Mouse (Mus musculus) MEL (cell line): ENCODE data around the gene Smim20.

ENCODE experiments used
- CHD2 ChIP-seq: IDR thresholded peaks from 2 replicates; pipeline ENCODE4 v1.6.1; 2011; ENCODE audit warnings: low read length, improper control_type of control experiment
- CTCF ChIP-seq, 3 experiments: IDR thresholded peaks in 2 of 3; conservative IDR thresholded peaks in 1 of 3; 2 replicates each; pipeline ENCODE4 v1.5.1; 2011 to 2012; ENCODE audit warnings: low read length in 3 of 3, low read depth in 2 of 3, mild to moderate bottlenecking in 2 of 3, improper control_type of control experiment in 1 of 3, inconsistent platforms in 1 of 3, mixed read lengths in 1 of 3, moderate library complexity in 1 of 3; ENCODE audit not compliant: control insufficient read depth in 1 of 3, insufficient read depth in 1 of 3, poor library complexity in 1 of 3, severe bottlenecking in 1 of 3
- E2F4 ChIP-seq: IDR thresholded peaks from 2 replicates; pipeline ENCODE4 v1.6.1; 2011; ENCODE audit warnings: low read depth, low read length, improper control_type of control experiment, borderline replicate concordance
- ELF1 ChIP-seq: IDR thresholded peaks from 2 replicates; pipeline ENCODE4 v1.6.1; 2014; ENCODE audit warnings: low read depth, mild to moderate bottlenecking, inconsistent platforms, low read length, improper control_type of control experiment, moderate library complexity
- EP300 ChIP-seq, 2 experiments: IDR thresholded peaks; 2 replicates each; pipeline ENCODE4 v1.6.1; 2011; ENCODE audit warnings: improper control_type of control experiment in 2 of 2, low read length in 2 of 2, low read depth in 1 of 2, mild to moderate bottlenecking in 1 of 2
- MAX ChIP-seq: IDR thresholded peaks from 2 replicates; pipeline ENCODE4 v1.6.1; 2011; ENCODE audit warnings: low read length, improper control_type of control experiment
- MXI1 ChIP-seq: IDR thresholded peaks from 2 replicates; pipeline ENCODE4 v1.6.1; 2011; ENCODE audit warnings: mild to moderate bottlenecking, low read depth, low read length, improper control_type of control experiment
- MYB ChIP-seq: IDR thresholded peaks from 2 replicates; pipeline ENCODE4 v1.6.1; 2011; ENCODE audit warnings: mild to moderate bottlenecking, low read depth, low read length, improper control_type of control experiment
- POLR2A ChIP-seq, 2 experiments: IDR thresholded peaks; 2 replicates each; pipeline ENCODE4 v1.6.1; 2011 to 2012; ENCODE audit warnings: low read length in 2 of 2, mild to moderate bottlenecking in 2 of 2, control low read depth in 1 of 2, improper control_type of control experiment in 1 of 2, low read depth in 1 of 2, moderate library complexity in 1 of 2; ENCODE audit not compliant: control insufficient read depth in 1 of 2, insufficient read depth in 1 of 2, poor library complexity in 1 of 2
- POLR2AphosphoS2 ChIP-seq: IDR thresholded peaks from 2 replicates; pipeline ENCODE4 v1.6.1; 2011; ENCODE audit warnings: low read length, improper control_type of control experiment
- USF1 ChIP-seq: IDR thresholded peaks from 2 replicates; pipeline ENCODE4 v1.6.1; 2014; ENCODE audit warnings: low read depth, mild to moderate bottlenecking, inconsistent platforms, low read length, improper control_type of control experiment, moderate library complexity
- USF2 ChIP-seq, 2 experiments: IDR thresholded peaks; 2 replicates each; pipeline ENCODE4 v1.6.1; 2011 to 2012; ENCODE audit warnings: improper control_type of control experiment in 2 of 2, low read length in 2 of 2, borderline replicate concordance in 1 of 2, inconsistent platforms in 1 of 2, low read depth in 1 of 2, mild to moderate bottlenecking in 1 of 2; ENCODE audit not compliant: insufficient read depth in 1 of 2
- ZC3H11A ChIP-seq: IDR thresholded peaks from 2 replicates; pipeline ENCODE4 v1.6.1; 2012; ENCODE audit warnings: low read depth, mild to moderate bottlenecking, inconsistent platforms, low read length, improper control_type of control experiment
- ZMIZ1 ChIP-seq: IDR thresholded peaks from 2 replicates; pipeline ENCODE4 v1.6.1; 2012; ENCODE audit warnings: low read depth, mild to moderate bottlenecking, inconsistent platforms, low read length, improper control_type of control experiment, moderate library complexity

GRCm38 (mm10) chr5:53239189-53239588 is 27.7 kb upstream of the Smim20 start:
- TF ChIP-seq MXI1 (no peak), ELF1 (no peak), MAX (no peak), POLR2AphosphoS2 (no peak), ZC3H11A (no peak), USF1 (no peak), POLR2A (IDR thresholded peaks at IDR 0.05; ENCODE audit: control insufficient read depth in 1 of 2, insufficient read depth in 1 of 2, low read depth in 1 of 2, low read length in 2 of 2, poor library complexity in 1 of 2) (no peak), EP300 (IDR thresholded peaks at IDR 0.05; ENCODE audit: low read depth in 1 of 2, low read length in 2 of 2) (no peak), CTCF (IDR thresholded peaks at IDR 0.05 in 2 of 3, conservative IDR thresholded peaks at IDR 0.05 in 1 of 3; ENCODE audit: control insufficient read depth in 1 of 3, insufficient read depth in 1 of 3, low read depth in 2 of 3, low read length in 3 of 3, poor library complexity in 1 of 3, severe bottlenecking in 1 of 3) (no peak), ZMIZ1 (no peak), CHD2 (no peak), E2F4 (no peak), MYB (no peak), USF2 (IDR thresholded peaks at IDR 0.05; ENCODE audit: borderline replicate concordance in 1 of 2, insufficient read depth in 1 of 2, low read depth in 1 of 2, low read length in 2 of 2) (no peak)
